Mouse (Mus musculus): ENCODE data around the gene Cltb. TPM values are rescaled to one million over a fixed set of nuclear protein-coding genes. Genes with fewer than 3 reads are reported as not detected.

Gene Cltb
- total and polyA plus RNA-seq, 2 experiments from 2014 or later = 256 to 328 TPM

DNA sequence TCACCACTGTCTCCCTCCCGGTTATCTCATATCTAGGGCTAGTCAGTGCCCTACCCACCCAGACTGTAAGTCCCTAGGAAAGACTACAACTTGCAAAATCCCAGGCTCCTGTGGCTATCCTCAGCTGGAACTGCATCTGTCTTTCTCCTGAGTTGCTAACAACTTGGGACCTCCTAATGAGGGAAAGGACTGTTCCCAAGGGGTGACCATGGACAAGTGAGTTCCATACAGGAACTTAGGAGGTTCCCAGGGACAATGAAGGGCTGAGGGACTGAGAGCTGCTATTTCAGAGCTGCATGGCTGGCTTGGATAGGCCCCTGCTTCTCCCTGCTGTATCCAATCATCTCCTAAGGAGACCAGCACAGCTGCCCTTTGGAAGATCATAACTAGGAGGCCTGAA lies 1.8 kb downstream of the Cltb start:
- Histone ChIP-seq H3K4me1 (ENCODE audit: insufficient read depth, low read length) (peaks cover 15% of the 10 kb centered on the region), H3K4me2 (ENCODE audit: low read depth, low read length, poor library complexity, severe bottlenecking) (peak overlapping the region; percentile 78), H3K27ac (ENCODE audit: low read depth, low read length) (no peak overlapping the region), H3K36me3 (ENCODE audit: insufficient read depth, low read length) (peaks cover 19% of the 10 kb centered on the region), H3K4me3 (ENCODE audit: low read depth, low read length) (peak overlapping the region; percentile 27), H3K27me3 (ENCODE audit: insufficient read depth, low read length) (no peaks in the 10 kb centered on the region), H3K9me3 (ENCODE audit: low read length) (no peaks in the 10 kb centered on the region), H3K9ac (replicated peaks; ENCODE audit: low read length, poor library complexity, severe bottlenecking) (peak overlapping the region; percentile 56; the same call in 1 of the 2 replicates)
- no peak for TF ChIP-seq CTCF (IDR thresholded peaks at IDR 0.05)
- 9% methylated on average over 1 of the region's 1 CpGs for whole genome bisulfite sequencing
- ATAC-seq (ENCODE audit: low FRiP score) (no peak), DNase-seq (ENCODE audit: low spot score) (no peak)

DNA sequence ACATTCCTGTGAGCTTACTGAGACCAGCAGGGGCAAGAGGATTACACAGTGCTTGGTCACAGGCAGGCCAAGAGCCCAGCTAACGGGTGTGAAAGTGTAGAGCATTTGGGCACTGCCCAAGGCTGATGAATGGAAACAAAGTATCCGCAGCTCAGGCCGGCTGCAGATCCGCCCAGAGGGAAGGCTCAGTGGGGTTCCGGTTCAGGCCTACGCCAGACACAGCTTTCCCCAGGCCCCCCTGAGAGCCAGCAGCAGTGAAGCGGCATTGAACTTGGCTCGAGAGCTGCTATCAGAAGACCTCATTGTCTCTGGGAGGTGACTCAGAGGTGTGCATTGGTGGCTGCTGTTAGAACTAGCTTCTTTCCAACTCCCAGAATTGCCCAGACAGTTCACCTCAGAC lies 2.5 kb downstream of the Cltb start:
- H3K4me1 ChIP-seq (ENCODE audit: insufficient read depth, low read length) = peaks cover 15% of the 10 kb centered on the region
- H3K4me3 ChIP-seq (ENCODE audit: low read depth, low read length) = peak overlapping the region; percentile 27
- ATAC-seq (ENCODE audit: low FRiP score) (0 out of 2 replicates have a peak, but pooled peaks have one; percentile 8), DNase-seq (ENCODE audit: low spot score) (peak; percentile 58)
- peaks cover 22% of the 10 kb centered on the region for H3K36me3 ChIP-seq (ENCODE audit: insufficient read depth, low read length)
- no peaks in the 10 kb centered on the region for H3K9me3 ChIP-seq (ENCODE audit: low read length)
- peak overlapping the region; percentile 38; the same call in 1 of the 2 replicates for H3K27ac ChIP-seq (ENCODE audit: low read depth, low read length)
- peak overlapping the region; percentile 56; the same call in 1 of the 2 replicates for H3K9ac ChIP-seq (replicated peaks; ENCODE audit: low read length, poor library complexity, severe bottlenecking)
- TF ChIP-seq CTCF (IDR thresholded peaks at IDR 0.05) = no peak
- no peaks in the 10 kb centered on the region for H3K27me3 ChIP-seq (ENCODE audit: insufficient read depth, low read length)
- H3K4me2 ChIP-seq (ENCODE audit: low read depth, low read length, poor library complexity, severe bottlenecking) = peak overlapping the region; percentile 78
- 6% methylated on average over 8 of the region's 8 CpGs for WGBS

DNA sequence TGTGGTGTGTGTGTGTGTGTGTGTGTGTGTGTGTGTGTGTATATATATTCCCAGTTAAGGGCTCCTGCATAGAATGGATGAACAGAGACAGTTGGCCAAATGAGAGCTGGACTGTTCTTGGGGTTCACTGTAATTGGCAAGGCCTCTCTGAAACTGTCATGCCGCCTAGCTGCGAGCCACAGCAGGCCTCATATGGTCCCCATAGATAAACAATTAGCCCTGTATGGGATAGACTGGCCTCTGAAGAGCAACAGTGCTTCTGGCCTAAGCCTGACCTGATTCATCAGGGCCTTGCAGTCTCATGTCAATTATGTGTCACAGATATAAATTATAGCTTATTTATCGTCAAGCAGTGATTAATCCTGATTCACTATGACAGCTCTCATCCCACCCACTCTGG lies 3.1 kb downstream of the Cltb start:
- Histone ChIP-seq H3K27me3 (ENCODE audit: insufficient read depth, low read length) (no peaks in the 10 kb centered on the region), H3K4me3 (ENCODE audit: low read depth, low read length) (no peak overlapping the region; the same call in 1 of the 2 replicates), H3K36me3 (ENCODE audit: insufficient read depth, low read length) (peaks cover 22% of the 10 kb centered on the region), H3K27ac (ENCODE audit: low read depth, low read length) (no peak overlapping the region), H3K4me2 (ENCODE audit: low read depth, low read length, poor library complexity, severe bottlenecking) (peak overlapping the region; percentile 78), H3K4me1 (ENCODE audit: insufficient read depth, low read length) (peaks cover 15% of the 10 kb centered on the region), H3K9me3 (ENCODE audit: low read length) (no peaks in the 10 kb centered on the region), H3K9ac (replicated peaks; ENCODE audit: low read length, poor library complexity, severe bottlenecking) (no peak overlapping the region)
- TF ChIP-seq CTCF (IDR thresholded peaks at IDR 0.05) = no peak
- DNase-seq (ENCODE audit: low spot score) (no peak), ATAC-seq (ENCODE audit: low FRiP score) (no peak)
- 54% methylated on average over 3 of the region's 3 CpGs for WGBS

DNA sequence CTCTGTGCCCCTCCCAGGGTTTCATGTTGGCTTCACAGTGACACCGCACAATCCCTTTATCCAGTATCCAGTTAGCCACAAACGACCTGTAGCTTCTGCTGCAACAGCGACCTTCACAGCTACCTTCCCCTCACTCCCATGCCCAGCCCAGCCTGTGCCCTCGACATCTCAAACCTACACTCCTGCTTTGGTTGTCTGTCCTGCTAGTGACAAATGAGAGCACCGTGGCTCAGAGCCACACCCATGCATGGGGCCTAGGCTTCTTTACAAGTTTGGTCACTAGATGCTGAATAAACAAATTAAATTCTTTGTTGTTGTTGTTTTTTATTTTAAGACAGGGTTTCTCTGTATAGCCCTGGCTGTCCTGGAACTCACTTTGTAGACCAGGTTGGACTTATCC lies 3.9 kb downstream of the Cltb start:
- Histone ChIP-seq H3K36me3 (ENCODE audit: insufficient read depth, low read length) (peaks cover 22% of the 10 kb centered on the region), H3K4me3 (ENCODE audit: low read depth, low read length) (no peak overlapping the region), H3K9ac (replicated peaks; ENCODE audit: low read length, poor library complexity, severe bottlenecking) (no peak overlapping the region), H3K27ac (ENCODE audit: low read depth, low read length) (no peak overlapping the region), H3K4me2 (ENCODE audit: low read depth, low read length, poor library complexity, severe bottlenecking) (no peak overlapping the region), H3K4me1 (ENCODE audit: insufficient read depth, low read length) (peaks cover 15% of the 10 kb centered on the region), H3K9me3 (ENCODE audit: low read length) (no peaks in the 10 kb centered on the region), H3K27me3 (ENCODE audit: insufficient read depth, low read length) (no peaks in the 10 kb centered on the region)
- ATAC-seq (ENCODE audit: low FRiP score) (no peak), DNase-seq (ENCODE audit: low spot score) (no peak)
- no peak for TF ChIP-seq CTCF (IDR thresholded peaks at IDR 0.05)
- WGBS = 74% methylated on average over 5 of the region's 5 CpGs

DNA sequence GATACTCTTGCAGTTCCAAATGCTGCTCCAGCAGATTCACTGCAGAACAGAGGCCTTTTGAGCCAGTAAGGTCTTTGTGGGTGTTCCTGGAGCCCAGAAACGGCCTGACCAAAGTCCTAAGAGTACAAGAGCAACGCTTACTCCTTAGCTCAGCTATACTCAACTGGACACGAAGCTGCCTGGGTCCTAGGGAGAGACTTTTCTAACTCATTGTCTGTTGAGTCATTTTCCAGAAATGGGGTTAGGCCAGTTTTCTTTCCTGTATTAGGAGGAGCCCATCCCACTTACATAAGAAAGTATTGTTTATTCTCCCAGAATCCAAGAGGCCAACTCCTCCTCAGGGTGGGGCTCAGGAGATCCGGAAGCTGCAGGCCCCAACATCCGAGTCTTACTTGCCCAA lies 5.7 kb downstream of the Cltb start:
- Histone ChIP-seq H3K4me3 (ENCODE audit: low read depth, low read length) (no peak overlapping the region), H3K4me1 (ENCODE audit: insufficient read depth, low read length) (peaks cover 15% of the 10 kb centered on the region), H3K36me3 (ENCODE audit: insufficient read depth, low read length) (peaks cover 30% of the 10 kb centered on the region), H3K4me2 (ENCODE audit: low read depth, low read length, poor library complexity, severe bottlenecking) (no peak overlapping the region), H3K9ac (replicated peaks; ENCODE audit: low read length, poor library complexity, severe bottlenecking) (no peak overlapping the region), H3K27ac (ENCODE audit: low read depth, low read length) (no peak overlapping the region), H3K9me3 (ENCODE audit: low read length) (no peaks in the 10 kb centered on the region), H3K27me3 (ENCODE audit: insufficient read depth, low read length) (no peaks in the 10 kb centered on the region)
- ATAC-seq (ENCODE audit: low FRiP score) (no peak), DNase-seq (ENCODE audit: low spot score) (no peak)
- no peak for TF ChIP-seq CTCF (IDR thresholded peaks at IDR 0.05)
- WGBS = 81% methylated on average over 5 of the region's 5 CpGs

DNA sequence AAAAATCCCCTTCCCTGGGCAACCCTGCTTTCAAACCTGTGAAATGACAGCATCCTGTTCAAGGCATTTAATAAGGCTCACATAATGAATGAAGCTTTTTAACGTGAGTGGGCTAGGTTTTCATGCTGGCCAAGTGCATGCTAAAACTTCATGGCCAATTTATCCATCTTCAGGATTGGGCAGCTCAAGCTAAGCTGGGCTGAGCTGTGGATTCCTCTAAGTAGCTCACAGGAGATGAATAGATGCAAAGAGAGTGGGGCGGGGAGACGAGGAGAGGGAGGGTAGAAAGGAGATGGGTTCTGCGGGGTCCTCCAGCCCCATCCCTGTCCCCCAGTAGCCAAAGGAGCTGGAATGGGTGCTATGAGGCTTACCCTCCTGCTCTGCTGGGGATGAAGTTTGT lies 6.9 kb downstream of the Cltb start:
- Histone ChIP-seq H3K4me1 (ENCODE audit: insufficient read depth, low read length) (peaks cover 12% of the 10 kb centered on the region), H3K27me3 (ENCODE audit: insufficient read depth, low read length) (no peaks in the 10 kb centered on the region), H3K4me3 (ENCODE audit: low read depth, low read length) (no peak overlapping the region), H3K36me3 (ENCODE audit: insufficient read depth, low read length) (peaks cover 30% of the 10 kb centered on the region), H3K9ac (replicated peaks; ENCODE audit: low read length, poor library complexity, severe bottlenecking) (no peak overlapping the region), H3K27ac (ENCODE audit: low read depth, low read length) (no peak overlapping the region), H3K9me3 (ENCODE audit: low read length) (no peaks in the 10 kb centered on the region), H3K4me2 (ENCODE audit: low read depth, low read length, poor library complexity, severe bottlenecking) (no peak overlapping the region)
- TF ChIP-seq CTCF (IDR thresholded peaks at IDR 0.05) = no peak
- no peak for ATAC-seq (ENCODE audit: low FRiP score)
- DNase-seq (ENCODE audit: low spot score) = no peak
- 28% methylated on average over 4 of the region's 4 CpGs for WGBS
